Mouse (Mus musculus): ENCODE results near the gene Dclk1. TPM values are rescaled to one million over a fixed set of nuclear protein-coding genes. Genes with fewer than 3 reads are reported as not detected.

The Dclk1 gene
- polyA plus RNA-seq, 1 experiment: not detected

GRCm38 (mm10) chr3:55397752-55398693 is 155.9 kb downstream of the Dclk1 start:
- TF ChIP-seq GATA1 (IDR thresholded peaks at IDR 0.05; ENCODE audit: low read length): no peak

- TF ChIP-seq GATA1 (IDR thresholded peaks at IDR 0.05; ENCODE audit: low read length): no peak
Observed at GRCm38 (mm10) chr3:55401236-55401635, 159.1 kb downstream of the Dclk1 start.

GRCm38 (mm10) chr3:55404751-55405150 is 162.6 kb downstream of the Dclk1 start:
- TF ChIP-seq GATA1 (IDR thresholded peaks at IDR 0.05; ENCODE audit: low read length): no peak

GRCm38 (mm10) chr3:55406616-55407015 is 164.5 kb downstream of the Dclk1 start:
- TF ChIP-seq GATA1 (IDR thresholded peaks at IDR 0.05; ENCODE audit: low read length): no peak

DNA sequence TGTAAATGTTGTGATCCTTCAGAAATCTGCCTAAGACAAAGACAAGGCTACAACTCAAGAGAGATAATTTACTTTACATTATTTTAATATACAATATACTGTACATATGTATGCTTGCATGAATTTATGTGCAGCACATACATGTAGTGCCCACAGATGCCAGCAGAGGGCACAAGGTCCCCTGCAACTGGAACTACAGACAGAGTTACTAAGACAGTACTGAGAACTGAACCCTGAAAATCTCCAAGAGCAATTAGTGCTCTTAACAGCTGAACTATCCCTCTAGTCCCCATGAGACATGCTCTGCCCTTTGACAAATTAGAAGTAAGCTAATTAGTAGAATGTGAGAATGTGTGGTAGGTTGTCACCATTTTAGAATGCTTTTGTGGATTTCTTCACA is 169.4 kb downstream of the Dclk1 start:
- TF ChIP-seq GATA1 (IDR thresholded peaks at IDR 0.05; ENCODE audit: low read length): no peak

GRCm38 (mm10) chr3:55415527-55415950 is 173.4 kb downstream of the Dclk1 start:
- TF ChIP-seq GATA1 (IDR thresholded peaks at IDR 0.05; ENCODE audit: low read length): no peak

GRCm38 (mm10) chr3:55418845-55419244 is 176.7 kb downstream of the Dclk1 start:
- no peak for TF ChIP-seq GATA1 (IDR thresholded peaks at IDR 0.05; ENCODE audit: low read length)

GRCm38 (mm10) chr3:55419334-55419733 is 177.2 kb downstream of the Dclk1 start:
- TF ChIP-seq GATA1 (IDR thresholded peaks at IDR 0.05; ENCODE audit: low read length): no peak

- TF ChIP-seq GATA1 (IDR thresholded peaks at IDR 0.05; ENCODE audit: low read length): no peak
Observed at GRCm38 (mm10) chr3:55420436-55421083, 178.4 kb downstream of the Dclk1 start.

GRCm38 (mm10) chr3:55423640-55424397 is 181.7 kb downstream of the Dclk1 start:
- TF ChIP-seq GATA1 (IDR thresholded peaks at IDR 0.05; ENCODE audit: low read length): no peak

DNA sequence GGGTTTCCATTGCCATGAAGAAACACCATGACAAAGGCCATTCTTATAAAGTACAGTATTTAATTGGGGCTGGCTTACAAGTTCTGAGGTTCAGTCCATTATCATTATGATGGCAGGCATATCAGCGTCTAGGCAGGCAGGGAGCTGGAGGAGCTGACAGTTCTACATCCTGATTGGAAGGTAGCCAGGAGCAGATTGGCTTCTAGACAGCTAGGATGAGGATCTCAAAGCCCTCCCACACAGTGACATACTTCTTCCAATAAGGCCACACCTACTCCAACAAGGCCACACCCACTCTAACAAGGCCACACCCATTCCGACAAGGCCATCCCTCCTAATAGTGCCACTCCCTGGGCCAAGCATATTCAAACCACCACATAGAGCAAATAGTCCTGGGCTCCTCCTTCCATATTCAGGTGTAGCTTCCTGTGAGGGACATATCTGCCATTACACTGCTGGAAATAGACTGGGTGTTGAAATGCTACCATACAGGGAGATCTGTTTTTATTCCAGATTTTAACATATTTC is 187.9 kb downstream of the Dclk1 start:
- TF ChIP-seq GATA1 (IDR thresholded peaks at IDR 0.05; ENCODE audit: low read length): no peak

DNA sequence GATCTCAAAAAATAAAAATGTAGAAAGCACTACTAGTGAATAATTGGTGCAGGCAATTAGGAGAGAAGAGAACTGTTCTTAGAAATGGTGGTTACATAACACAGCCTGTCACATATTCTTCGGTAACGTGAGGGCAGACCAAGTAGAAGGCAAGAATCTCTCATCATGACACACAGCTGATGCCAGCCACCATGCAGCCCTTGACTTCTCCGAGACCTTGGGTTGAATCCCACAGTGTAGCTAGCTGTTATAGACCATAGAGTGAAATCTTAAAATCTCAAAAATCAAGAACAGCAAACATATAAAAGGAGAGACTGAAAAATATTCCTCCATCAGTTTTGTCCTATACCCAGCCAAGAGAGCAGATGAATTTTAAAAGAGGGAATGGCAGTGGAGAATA is 189.1 kb downstream of the Dclk1 start:
- TF ChIP-seq GATA1 (IDR thresholded peaks at IDR 0.05; ENCODE audit: low read length): no peak

DNA sequence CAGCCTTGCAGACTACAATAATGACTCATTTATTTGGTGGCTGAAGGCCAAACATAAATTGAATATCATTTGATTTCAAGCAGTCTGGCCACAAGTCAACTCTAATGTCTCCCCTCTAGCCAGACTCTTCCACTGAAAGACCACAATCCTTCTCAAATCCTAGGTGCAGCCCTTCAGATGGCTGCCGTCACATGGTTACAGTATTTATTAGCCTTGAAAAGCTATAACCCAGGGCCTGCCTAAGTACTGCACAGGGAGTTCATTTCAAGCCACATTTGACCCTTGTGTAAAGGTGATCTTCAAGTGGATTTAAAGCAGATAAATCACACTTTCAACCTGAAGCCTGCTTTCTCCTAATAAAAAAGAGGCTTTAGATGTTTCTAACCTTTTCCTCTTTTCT is 192.1 kb downstream of the Dclk1 start:
- TF ChIP-seq GATA1 (IDR thresholded peaks at IDR 0.05; ENCODE audit: low read length): no peak

- no peak for TF ChIP-seq GATA1 (IDR thresholded peaks at IDR 0.05; ENCODE audit: low read length)
Observed at GRCm38 (mm10) chr3:55438824-55439446, 196.8 kb downstream of the Dclk1 start.

- no peak for TF ChIP-seq GATA1 (IDR thresholded peaks at IDR 0.05; ENCODE audit: low read length)
Observed at GRCm38 (mm10) chr3:55440342-55440741, 198.2 kb downstream of the Dclk1 start.

All from G1E-ER4 (cell line).